Mouse (Mus musculus) layer of hippocampus, postnatal 36 days (tissue): ENCODE measurements around the gene Lgals12. TPM values are rescaled to one million over a fixed set of nuclear protein-coding genes. Genes with fewer than 3 reads are reported as not detected.

ENCODE experiments used
- DNase-seq, 2 experiments: peaks; one replicate each; pipeline ENCODE4 v3.0.0; 2022
- total RNA-seq, 2 experiments: library from RNA; stranded (reverse); gene quantifications; 2 replicates each; pipeline ENCODE4 v1.2.3; 2021

The Lgals12 gene
- total RNA-seq, 2 experiments from 2014 or later = 0.22 to 0.28 TPM

DNA sequence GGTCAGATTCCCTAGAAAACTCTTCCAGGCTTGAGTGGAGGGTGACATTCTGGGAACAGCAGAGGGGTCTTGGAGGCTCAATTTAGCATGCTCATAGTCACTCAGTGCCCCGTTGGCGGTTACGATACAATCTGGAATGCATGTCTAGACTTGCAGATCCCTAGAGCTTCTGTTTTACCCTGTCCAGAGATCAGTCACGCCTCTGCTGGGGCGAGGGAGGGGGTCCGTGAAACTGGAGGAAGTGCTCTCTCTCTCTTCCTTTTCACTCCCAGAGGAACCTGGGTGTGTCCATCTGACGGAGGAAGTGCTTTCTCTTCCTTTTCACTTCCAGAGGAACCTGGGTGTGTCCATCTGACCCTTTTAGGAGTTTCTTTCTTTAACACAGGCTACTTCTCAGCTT lies 23.9 kb downstream of the Lgals12 start:
- no peak for DNase-seq

DNA sequence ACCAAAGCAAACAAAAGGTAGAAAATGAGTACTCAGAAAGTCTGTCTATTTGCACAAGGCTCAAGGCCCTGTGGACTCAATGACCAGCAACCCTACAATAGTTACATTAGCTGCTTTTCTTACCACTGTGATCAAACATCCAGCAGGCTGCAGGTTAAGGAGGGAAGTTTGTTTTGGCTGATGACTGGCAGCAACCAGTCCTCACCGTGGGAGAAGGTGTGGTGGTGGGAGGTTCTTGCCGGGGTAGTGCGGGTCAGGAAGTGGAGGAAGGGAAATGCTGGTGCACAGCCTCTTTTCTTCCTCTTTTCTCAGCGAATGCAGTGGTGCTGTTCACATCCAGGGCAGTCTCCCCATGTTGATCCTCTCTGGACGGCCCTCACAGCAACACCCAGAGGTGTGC lies 26.0 kb downstream of the Lgals12 start:
- DNase-seq = no peak

GRCm38 (mm10) chr19:7577710-7578109 lies 29.3 kb downstream of the Lgals12 start:
- no peak for DNase-seq

DNA sequence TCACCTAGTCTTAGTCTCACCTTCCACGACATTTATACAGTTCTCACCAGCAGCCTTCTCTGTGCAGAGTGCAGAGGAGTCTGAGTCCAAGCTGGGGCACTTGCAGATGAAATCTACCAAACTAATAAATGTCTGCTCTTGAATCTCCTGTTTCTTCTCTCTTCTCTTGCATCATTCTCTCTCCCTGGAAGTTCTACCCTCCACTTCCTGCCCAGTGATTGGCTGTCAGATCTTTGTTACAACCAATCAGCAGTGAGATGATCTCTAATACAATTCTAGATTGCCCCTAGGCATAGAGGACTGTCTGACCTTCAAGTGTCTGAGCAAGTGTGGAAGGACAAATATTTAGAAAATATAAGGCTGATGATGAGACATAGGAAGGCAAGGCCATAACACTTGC lies 30.8 kb downstream of the Lgals12 start:
- DNase-seq = no peak

- no peak for DNase-seq
Measured at GRCm38 (mm10) chr19:7569650-7570049, 37.3 kb downstream of the Lgals12 start.

DNA sequence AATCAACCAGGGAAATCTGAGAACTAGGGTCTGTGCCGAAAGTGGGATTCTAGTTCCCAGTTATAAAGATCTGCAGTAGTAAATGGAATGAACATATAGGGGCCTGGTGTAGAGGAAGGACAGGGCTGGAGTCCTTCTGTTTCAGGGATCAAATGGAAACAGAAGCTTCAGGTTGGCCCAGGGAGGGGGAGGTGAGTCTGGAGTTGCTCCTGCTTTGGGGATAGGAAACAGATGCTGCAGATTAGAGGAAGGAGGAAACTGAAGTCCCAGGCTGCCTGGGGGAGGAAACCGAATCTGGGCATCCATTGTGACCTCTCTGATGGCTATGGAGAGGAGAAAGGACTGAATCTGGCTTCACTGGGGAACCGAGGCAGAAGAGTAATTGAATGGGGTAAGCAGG lies 38.6 kb downstream of the Lgals12 start:
- DNase-seq = no peak

DNA sequence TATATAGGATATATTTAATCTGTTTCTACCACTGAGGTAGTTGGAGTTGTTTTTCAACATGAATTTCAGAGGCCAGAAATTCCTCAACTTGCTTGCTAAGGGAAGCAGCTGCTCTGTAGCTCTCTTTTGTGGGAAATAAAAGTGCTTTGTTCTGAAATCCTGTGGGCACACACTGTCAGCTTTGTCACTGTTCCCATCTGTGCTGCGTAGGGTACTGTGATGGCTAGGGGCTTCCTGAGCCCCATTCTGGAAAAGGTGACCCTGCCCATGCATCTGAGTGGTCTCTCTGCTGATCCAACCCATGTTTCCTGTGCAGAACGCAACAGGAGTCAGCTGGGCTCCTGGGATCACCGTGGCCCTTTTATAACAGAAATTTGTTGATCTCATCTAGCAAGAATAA lies 40.2 kb downstream of the Lgals12 start:
- peak; percentile 65 to 66 for DNase-seq

GRCm38 (mm10) chr19:7564457-7564856 lies 42.5 kb downstream of the Lgals12 start:
- no peak for DNase-seq

- DNase-seq = no peak
Measured at GRCm38 (mm10) chr19:7563676-7564075, 43.3 kb downstream of the Lgals12 start.

DNA sequence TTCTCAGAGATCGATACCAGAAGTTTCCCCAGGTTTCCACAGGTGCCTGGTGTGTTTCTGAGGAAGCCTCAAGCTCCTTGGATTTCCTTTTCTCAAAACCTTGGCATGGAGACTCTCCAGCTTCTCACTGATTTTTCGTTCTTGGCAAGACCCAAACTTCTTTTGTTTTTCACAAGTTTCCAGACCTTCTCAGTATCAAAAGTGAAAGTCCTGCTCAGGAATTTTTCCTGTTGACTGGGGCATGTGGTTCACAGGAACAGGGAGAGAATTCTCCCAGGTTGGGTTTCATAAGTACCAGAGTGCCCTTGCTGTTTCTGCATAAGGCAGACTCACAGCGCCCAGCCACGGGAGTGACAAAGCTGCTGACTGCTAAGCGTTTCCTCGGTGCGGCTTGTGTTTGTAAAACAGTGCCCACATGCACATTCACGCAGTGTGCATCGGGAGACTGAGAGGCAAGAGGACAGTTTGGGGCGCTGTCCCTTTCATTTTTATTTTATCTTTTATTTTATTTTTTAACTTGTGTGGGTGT lies 44.3 kb downstream of the Lgals12 start:
- DNase-seq = no peak

- no peak for DNase-seq
Measured at GRCm38 (mm10) chr19:7561456-7561855, 45.5 kb downstream of the Lgals12 start.

GRCm38 (mm10) chr19:7559986-7560385 lies 47.0 kb downstream of the Lgals12 start:
- no peak for DNase-seq

- no peak for DNase-seq
Measured at GRCm38 (mm10) chr19:7558675-7559074, 48.3 kb downstream of the Lgals12 start.

DNA sequence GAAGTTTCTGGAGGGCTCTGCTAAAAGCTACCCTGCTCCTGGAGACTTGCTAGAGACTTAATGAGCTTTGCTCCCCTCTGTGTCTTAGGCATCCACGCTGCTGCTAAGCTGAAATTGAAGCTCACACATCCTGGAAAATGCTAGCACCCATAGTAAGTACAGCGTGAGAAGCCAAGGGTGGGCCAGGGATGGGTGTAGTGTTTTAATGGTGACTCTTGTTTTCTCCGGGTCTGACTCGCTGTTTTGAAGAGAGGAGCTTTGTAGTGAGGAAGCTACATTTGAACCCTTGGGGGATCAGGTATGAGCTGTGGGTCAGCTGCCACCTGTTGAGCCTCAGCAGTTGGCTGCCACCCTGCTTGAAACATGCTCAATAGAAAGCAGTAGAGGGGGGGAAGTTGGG lies 49.1 kb downstream of the Lgals12 start:
- no peak for DNase-seq

- peak; percentile 32 to 52 for DNase-seq
Measured at GRCm38 (mm10) chr19:7557328-7557822, 49.6 kb downstream of the Lgals12 start, which contains the start of gene Pla2g16. TSS of gene Pla2g16 (plus strand) at chr19:7557459.

- DNase-seq = no peak
Measured at GRCm38 (mm10) chr19:7556641-7557040, 50.4 kb downstream of the Lgals12 start.

GRCm38 (mm10) chr19:7554881-7555280 lies 52.1 kb downstream of the Lgals12 start:
- DNase-seq = no peak

DNA sequence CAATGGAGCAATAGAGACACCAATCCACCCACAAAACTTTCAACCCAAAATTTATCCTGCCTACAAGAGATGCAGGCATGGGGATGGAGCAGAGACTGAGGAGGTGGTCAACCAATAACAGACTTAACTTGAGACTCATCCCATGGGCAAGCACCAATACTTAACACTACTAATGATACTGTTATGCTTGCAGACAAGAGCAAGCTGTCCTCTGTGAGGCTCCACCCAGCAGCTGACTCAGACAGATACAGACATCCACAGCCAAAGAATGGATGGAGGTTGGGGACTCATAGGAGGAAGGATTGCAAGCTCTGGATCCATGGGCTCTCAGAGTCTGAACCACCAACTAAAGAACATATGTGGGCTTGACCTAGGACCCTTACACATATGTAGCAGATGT lies 53.6 kb downstream of the Lgals12 start:
- no peak for DNase-seq

GRCm38 (mm10) chr19:7552301-7552673 lies 54.7 kb downstream of the Lgals12 start:
- DNase-seq = no peak

GRCm38 (mm10) chr19:7551550-7552300 lies 55.3 kb downstream of the Lgals12 start:
- DNase-seq = no peak

GRCm38 (mm10) chr19:7548924-7549323 lies 58.1 kb downstream of the Lgals12 start:
- no peak for DNase-seq
